Mouse (Mus musculus) regulatory T cell (primary cell): ENCODE measurements at regions not wholly inside any gene's neighbourhood (a gene's known extent, or its start where the extent isn't known, plus 50 kb on each side); places are given as distances from the start of the nearest gene placed in this dataset.

Experiments used
- in situ Hi-C: fragments of 300-600 bp; cut with MboI, MseI; formaldehyde crosslinking; loops from one replicate; pipeline ENCODE4 v1.15.1; 2025; ENCODE audit warnings: high pct_unique_total_duplicates

DNA sequence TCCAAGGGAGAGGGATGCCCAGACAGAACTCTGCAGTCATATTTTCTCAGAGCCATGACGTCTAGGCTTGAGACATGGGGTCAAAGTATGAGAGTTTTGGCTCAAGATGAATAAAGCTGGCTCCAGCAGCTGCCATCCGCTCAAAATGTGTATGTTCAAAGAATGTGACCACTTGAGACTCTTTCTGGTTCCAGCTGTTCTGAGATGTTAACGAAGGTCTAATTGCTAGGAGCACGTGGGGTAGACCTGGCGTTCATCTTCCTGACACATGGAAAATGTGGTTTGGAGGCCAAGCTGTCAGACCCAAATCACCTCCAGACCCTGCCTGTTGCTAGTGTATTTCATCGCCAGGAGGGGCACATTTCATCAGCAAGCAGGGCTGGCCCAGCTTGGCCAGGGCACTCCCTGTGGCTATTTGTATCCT, 58.9 kb upstream of the Ankrd1 start:
- in situ Hi-C loops = no loop called here

GRCm38 (mm10) chr19:36180329-36180728, 60.4 kb upstream of the Ankrd1 start:
- in situ Hi-C loops = loop anchor here (5.0 kb wide), 1 partner anchor 282 kb away; no protein-coding TSS in a partner anchor

GRCm38 (mm10) chr19:36181535-36181934, 61.6 kb upstream of the Ankrd1 start:
- in situ Hi-C loops = loop anchor here (5.0 kb wide), 1 partner anchor 281 kb away; no protein-coding TSS in a partner anchor

- in situ Hi-C loops = loop anchor here (5.0 kb wide), 1 partner anchor 279 kb away; no protein-coding TSS in a partner anchor
These were observed 63.2 kb upstream of the Ankrd1 start for GRCm38 (mm10) chr19:36183127-36183526.

DNA sequence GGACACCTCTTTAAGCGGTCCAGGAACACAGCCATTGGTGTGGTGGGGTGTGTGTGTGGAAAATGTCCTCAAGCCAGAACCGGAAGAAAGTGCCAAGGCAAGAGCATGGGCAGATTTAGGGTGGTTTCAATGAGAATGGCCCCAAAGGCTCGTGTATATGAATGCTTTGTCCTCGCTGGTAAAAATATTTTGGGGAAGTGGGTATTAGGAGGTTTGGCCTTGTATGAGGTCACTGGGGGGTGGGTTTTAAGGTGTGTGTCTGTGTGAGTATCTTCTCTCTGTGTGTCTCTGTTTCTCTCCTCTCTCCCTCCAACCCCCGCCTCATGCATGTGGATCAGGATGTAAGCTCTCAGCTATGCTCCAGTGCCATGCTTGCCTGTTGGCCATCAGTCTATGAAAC, 69.8 kb upstream of the Ankrd1 start:
- in situ Hi-C loops = no loop called here

GRCm38 (mm10) chr19:36191641-36192040, 71.7 kb upstream of the Ankrd1 start:
- in situ Hi-C loops = no loop called here

GRCm38 (mm10) chr19:36204269-36204668, 84.4 kb upstream of the Ankrd1 start:
- in situ Hi-C loops = no loop called here

- in situ Hi-C loops = no loop called here
These were observed 85.2 kb upstream of the Ankrd1 start for GRCm38 (mm10) chr19:36204965-36205718.

DNA sequence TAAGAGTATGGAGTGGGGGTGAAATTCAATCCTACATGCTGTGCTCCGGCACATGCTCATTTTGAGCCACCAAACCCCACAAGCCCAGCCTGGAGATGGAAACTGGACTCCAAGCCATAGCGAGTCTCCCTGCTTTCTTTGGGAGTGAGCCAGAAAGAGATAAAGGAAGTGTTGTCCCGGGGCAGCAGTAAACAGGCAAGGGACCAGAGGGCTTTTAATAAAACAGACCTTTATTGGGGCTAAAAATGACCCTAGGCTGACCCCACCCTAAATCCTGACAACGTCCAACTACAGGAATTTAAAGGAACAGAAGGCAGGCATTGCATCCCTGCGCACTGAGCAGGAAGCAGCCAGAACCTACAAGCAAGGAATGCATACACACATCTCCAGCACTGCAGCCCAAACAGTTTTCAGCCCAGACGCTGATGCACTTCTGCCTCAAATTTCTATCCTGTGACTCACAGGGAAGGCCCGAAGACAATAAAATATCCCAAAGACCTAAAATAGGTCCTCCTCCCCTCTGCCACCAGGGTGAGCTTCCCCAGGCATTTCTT, 87.9 kb upstream of the Ankrd1 start:
- in situ Hi-C loops = no loop called here

DNA sequence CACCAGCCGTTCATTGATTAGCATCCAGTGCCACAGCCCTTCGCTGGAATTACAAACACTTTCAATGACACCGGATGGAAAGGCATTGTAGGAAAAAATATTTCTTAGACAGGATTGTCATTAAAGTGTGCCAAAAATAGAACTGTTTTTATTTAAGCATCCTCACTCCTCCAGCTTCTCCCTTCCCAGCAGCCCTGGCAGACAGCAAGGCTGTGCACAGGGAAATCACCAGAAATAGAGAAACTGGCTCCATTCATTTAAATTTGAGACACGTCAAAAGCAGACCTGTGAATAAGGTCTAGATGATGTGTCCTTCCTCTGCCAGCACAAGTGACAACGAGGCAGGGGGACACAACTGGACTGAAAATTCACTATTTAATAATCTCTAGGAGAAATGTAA, 88.5 kb upstream of the Ankrd1 start:
- in situ Hi-C loops = no loop called here

GRCm38 (mm10) chr19:36213461-36213860, 93.6 kb upstream of the Ankrd1 start:
- in situ Hi-C loops = no loop called here

GRCm38 (mm10) chr19:36214188-36214968, 94.5 kb upstream of the Ankrd1 start:
- in situ Hi-C loops = no loop called here

- in situ Hi-C loops = no loop called here
These were observed 97.3 kb upstream of the Ankrd1 start for GRCm38 (mm10) chr19:36217177-36217576.

- in situ Hi-C loops = no loop called here
These were observed 97.7 kb upstream of the Ankrd1 start for GRCm38 (mm10) chr19:36217605-36218004.

DNA sequence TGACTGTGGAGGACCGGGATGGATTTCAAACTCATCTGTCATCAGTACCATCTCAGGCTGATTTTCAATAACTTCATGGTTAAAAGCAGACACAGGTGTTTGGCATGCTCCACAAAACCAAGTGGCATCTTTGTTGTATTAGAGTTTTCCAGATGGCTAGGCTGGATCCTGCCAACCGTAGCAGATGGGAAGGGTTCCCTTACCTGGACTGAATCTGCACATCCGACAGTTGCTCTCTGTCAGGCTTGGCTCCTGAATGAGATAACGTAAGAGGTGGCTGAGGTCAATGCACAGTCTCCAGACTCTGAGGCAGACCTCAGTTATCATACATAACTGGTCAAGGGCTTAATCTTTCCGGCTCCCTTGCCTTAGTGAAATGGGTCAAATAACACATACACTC, 99.0 kb upstream of the Ankrd1 start:
- in situ Hi-C loops = no loop called here

DNA sequence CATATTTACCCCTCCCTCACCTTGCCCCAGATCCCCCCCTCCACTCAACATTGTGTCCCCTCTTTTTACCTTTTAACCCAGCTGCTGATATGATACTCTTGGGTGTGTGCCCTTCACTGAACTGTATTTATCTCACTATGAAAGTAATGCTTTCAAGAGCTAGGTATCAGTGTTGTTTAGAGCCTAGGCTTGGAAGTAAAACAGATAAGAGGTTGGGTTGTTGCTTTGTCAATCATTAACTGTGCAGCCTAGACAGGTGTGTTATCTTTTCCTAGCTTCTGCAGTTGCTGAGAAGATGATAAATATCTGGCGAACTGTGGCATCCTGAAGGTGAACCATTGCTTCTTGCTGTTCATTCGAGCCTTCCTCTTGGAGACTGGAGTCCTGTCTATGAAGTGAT, 101.2 kb upstream of the Ankrd1 start:
- in situ Hi-C loops = no loop called here

GRCm38 (mm10) chr19:36221596-36221995, 101.7 kb upstream of the Ankrd1 start:
- in situ Hi-C loops = no loop called here

GRCm38 (mm10) chr19:36222198-36222597, 102.3 kb upstream of the Ankrd1 start:
- in situ Hi-C loops = no loop called here

DNA sequence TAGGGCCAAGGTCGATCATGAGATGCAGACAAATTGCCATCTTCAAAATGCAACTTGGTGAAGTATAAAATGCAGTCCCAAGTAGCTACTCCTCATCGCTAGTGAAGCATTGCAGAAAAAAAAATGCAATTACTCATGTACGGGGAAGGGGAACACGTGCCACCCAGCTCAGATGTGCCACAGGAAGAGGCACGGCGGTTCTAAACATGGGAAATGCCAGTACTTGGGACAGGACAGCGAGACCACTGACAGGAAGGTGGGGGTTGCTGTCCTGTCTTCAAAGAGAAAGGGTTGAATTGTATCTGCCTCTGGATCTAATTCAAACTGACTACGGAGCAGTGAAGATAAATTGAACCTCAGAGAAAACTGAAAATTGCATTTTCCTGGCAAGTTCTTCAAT, 104.6 kb upstream of the Ankrd1 start:
- in situ Hi-C loops = no loop called here

DNA sequence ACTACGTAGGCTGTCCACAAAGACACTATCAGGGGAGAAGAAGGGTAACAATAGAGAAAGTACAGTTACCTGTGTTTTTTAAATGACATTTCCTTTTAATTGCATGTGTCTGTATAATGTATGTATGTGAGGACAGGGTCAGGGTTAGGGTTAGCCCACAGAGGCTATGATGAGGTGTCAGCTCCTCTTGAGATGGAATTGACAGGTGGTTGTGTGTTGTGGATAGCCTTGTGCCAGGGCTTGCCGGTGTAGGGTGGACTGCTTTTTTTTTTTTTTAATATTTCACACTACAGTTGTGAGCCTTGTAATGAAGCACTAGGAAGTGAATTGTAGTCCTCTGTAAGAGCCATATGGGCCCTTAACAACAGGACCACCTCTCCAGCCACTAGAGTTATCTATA, 105.7 kb upstream of the Ankrd1 start:
- in situ Hi-C loops = no loop called here

DNA sequence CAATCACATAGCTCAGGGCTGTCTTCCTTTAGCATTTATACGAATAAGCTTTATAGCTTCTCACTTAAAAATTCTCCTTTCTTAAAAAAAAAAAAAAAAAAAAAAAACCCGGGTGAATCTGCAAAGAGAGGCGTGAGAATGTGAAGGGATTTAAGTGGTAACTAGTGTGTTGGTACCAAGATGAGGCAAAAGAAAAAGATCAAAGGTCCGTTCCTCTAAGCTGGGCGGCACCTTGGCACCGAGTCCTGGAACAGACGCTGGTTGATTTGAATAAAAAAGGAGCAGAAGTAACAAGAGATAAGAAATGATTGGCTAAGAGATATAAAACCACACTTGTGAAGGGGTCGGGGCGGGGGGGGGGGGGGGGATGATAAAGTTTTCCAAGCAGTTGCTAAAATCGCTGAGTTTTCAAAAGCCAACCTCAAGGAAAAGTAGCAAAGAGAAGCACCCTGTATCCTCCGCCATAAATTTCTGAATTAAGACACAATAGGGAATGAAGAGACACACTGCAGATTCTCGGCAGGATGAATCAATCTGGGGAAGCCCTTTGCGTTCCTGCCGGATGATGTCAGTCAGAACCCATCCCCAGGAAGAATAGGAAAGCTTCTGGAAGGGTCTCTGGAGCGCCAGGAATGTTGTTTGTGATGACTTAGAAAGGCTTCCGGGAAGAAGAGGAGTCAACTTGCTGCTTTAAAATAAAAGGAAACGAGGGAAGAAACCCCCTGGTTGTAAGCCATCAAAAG, 107.7 kb upstream of the Ankrd1 start:
- in situ Hi-C loops = no loop called here

DNA sequence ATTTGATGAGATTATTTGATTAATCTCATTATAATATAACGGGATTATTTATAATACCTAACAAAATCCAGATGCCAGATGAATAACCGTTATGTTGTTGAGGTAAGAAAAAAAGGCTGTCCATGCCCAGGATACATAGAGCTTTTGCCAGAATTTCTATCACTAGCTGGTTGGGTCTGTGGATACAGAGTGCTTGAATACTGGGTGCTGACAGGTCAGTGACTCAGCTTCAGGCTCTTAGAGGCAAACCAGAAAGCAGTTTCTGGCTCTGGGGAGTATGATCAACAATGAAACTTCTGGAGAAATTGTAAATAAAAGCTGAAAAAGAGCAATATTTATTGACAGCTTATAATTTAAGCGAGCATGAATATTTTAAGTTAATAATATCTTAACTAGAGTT, 109.4 kb upstream of the Ankrd1 start:
- in situ Hi-C loops = no loop called here
